Mouse (Mus musculus) limb, embryonic 15.5 days (tissue): ENCODE results near the gene Tmem229a. TPM values are rescaled to one million over a fixed set of nuclear protein-coding genes. Genes with fewer than 3 reads are reported as not detected.

Source experiments
- ATAC-seq: fragments of 200-750 bp; cut with Nextera tagmentation; 2 replicates; pipeline ENCODE4 v1.8.0; 2017; ENCODE audit warnings: low read depth, moderate TSS enrichment; ENCODE audit not compliant: insufficient number of reproducible peaks, low FRiP score, low TSS enrichment
- H3K27ac ChIP-seq: fragments of 300-500 bp; sonication (generic); 2 replicates; pipeline ENCODE4 v1.5.1; 2015; ENCODE audit warnings: moderate library complexity, mild to moderate bottlenecking, inconsistent platforms
- H3K27me3 ChIP-seq: fragments of 300-500 bp; sonication (generic); 2 replicates; pipeline ENCODE4 v1.6.1; 2015; ENCODE audit warnings: inconsistent platforms
- H3K36me3 ChIP-seq: fragments of 300-500 bp; sonication (generic); 2 replicates; pipeline ENCODE4 v1.6.1; 2015; ENCODE audit warnings: inconsistent platforms
- H3K4me1 ChIP-seq: fragments of 300-500 bp; sonication (generic); 2 replicates; pipeline ENCODE4 v1.6.1; 2015; ENCODE audit warnings: inconsistent platforms
- H3K4me2 ChIP-seq: fragments of 300-500 bp; sonication (generic); 2 replicates; pipeline ENCODE4 v1.6.1; 2015; ENCODE audit warnings: mild to moderate bottlenecking, inconsistent platforms
- H3K4me3 ChIP-seq: fragments of 300-500 bp; sonication (generic); 2 replicates; pipeline ENCODE4 v1.5.1; 2015; ENCODE audit warnings: mild to moderate bottlenecking, inconsistent platforms
- H3K9ac ChIP-seq: fragments of 300-500 bp; sonication (generic); 2 replicates; pipeline ENCODE4 v1.6.1; 2015; ENCODE audit warnings: inconsistent platforms
- H3K9me3 ChIP-seq: fragments of 300-500 bp; sonication (generic); 2 replicates; pipeline ENCODE4 v1.6.1; 2016; ENCODE audit warnings: inconsistent platforms
- WGBS: fragments of 180-500 bp; shearing (Covaris S2); methylation state at CpG from one replicate; pipeline ENCODE4 v1.1.7; 2015; 5-methylcytosine and 5-hydroxymethylcytosine counted together
- polyA plus RNA-seq: library from polyadenylated mRNA; unstranded; fragments of >200 nt; fragmentation: Nextera tagmentation; extraction: Ambion mirVana; gene quantifications from 2 replicates; pipeline ENCODE4 v1.2.1, GENCODE M21; 2015

Gene Tmem229a
- polyA plus RNA-seq, 1 experiment from 2014 or later = 0.69 TPM

DNA sequence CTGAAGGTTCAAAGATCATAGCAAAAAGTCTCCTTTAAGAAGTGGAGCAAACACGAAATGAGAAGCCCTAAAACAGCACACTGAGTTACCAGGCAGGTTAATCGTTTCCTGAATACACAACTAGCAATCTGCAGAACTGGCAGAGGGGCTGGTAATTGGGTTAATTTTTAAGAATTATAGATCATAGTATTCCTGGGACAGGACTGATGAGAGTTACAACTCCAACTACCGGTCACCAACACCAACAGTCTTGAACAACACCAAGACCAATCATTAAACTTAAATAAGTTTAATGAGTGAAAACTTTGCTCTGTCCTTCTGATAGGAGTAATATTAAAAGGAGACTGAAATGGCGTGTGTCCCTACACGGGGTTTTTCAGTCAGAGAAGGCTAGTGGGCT, 3.8 kb downstream of the Tmem229a start:
- H3K4me2 ChIP-seq = no peak overlapping the region
- H3K27ac ChIP-seq = no peak overlapping the region
- H3K4me1 ChIP-seq = peaks cover 20% of the 10 kb centered on the region
- WGBS = 73% methylated on average over 5 of the region's 5 CpGs
- no peaks in the 10 kb centered on the region for H3K36me3 ChIP-seq
- no peaks in the 10 kb centered on the region for H3K9me3 ChIP-seq
- no peak overlapping the region for H3K9ac ChIP-seq
- peaks cover 14% of the 10 kb centered on the region for H3K27me3 ChIP-seq
- no peak for ATAC-seq
- no peak overlapping the region for H3K4me3 ChIP-seq

GRCm38 (mm10) chr6:24950669-24951068, 5.4 kb downstream of the Tmem229a start:
- Histone ChIP-seq H3K4me1 (peaks cover 12% of the 10 kb centered on the region), H3K4me2 (no peak overlapping the region), H3K4me3 (no peak overlapping the region), H3K27me3 (peaks cover 13% of the 10 kb centered on the region), H3K36me3 (no peaks in the 10 kb centered on the region), H3K27ac (no peak overlapping the region), H3K9ac (no peak overlapping the region), H3K9me3 (no peaks in the 10 kb centered on the region)
- WGBS = 90% methylated on average over 2 of the region's 2 CpGs
- no peak for ATAC-seq

- no peak for ATAC-seq
- no peaks in the 10 kb centered on the region for H3K4me1 ChIP-seq
These were observed 30.9 kb downstream of the Tmem229a start for GRCm38 (mm10) chr6:24925076-24925785.

GRCm38 (mm10) chr6:24913591-24913990, 42.5 kb downstream of the Tmem229a start:
- H3K36me3 ChIP-seq = no peaks in the 10 kb centered on the region
- H3K27ac ChIP-seq = no peak overlapping the region
- no peak overlapping the region for H3K4me3 ChIP-seq
- no peaks in the 10 kb centered on the region for H3K9me3 ChIP-seq
- no peak for ATAC-seq
- H3K4me1 ChIP-seq = no peaks in the 10 kb centered on the region
- H3K4me2 ChIP-seq = no peak overlapping the region
- H3K9ac ChIP-seq = no peak overlapping the region
- 88% methylated on average over 2 of the region's 2 CpGs for WGBS
- H3K27me3 ChIP-seq = no peaks in the 10 kb centered on the region

More at GRCm38 (mm10) chr6:24925076-24925785, 30.9 kb downstream of the Tmem229a start:
- Histone ChIP-seq H3K36me3 (no peaks in the 10 kb centered on the region), H3K27ac (no peak overlapping the region), H3K4me2 (no peak overlapping the region), H3K4me3 (no peak overlapping the region), H3K27me3 (no peaks in the 10 kb centered on the region), H3K9ac (no peak overlapping the region), H3K9me3 (no peaks in the 10 kb centered on the region)
- whole genome bisulfite sequencing = 84% methylated on average over 11 of the region's 11 CpGs

DNA sequence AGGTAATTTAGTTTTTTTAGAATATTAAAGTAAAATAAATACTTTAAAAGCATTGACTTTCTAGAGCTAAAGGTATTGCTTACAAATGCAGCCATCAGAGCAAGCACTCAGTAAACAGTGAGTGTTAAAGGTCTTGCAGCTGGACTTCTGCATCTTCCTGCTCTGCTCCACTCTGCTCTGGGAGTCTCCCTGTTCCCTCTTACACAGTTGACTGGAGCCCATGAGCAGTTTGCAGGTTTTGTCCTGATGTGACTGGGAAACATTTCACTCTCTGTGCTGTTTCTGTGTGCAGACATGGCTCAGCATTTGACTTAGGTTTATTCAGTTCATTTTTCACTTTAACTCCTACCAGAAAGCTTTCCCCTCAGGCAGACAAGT, 45.4 kb downstream of the Tmem229a start:
- H3K9me3 ChIP-seq = no peaks in the 10 kb centered on the region
- no peaks in the 10 kb centered on the region for H3K36me3 ChIP-seq
- H3K27ac ChIP-seq = no peak overlapping the region
- H3K4me2 ChIP-seq = no peak overlapping the region
- H3K27me3 ChIP-seq = no peaks in the 10 kb centered on the region
- ATAC-seq = no peak
- H3K9ac ChIP-seq = no peak overlapping the region
- H3K4me3 ChIP-seq = no peak overlapping the region
- no peaks in the 10 kb centered on the region for H3K4me1 ChIP-seq

DNA sequence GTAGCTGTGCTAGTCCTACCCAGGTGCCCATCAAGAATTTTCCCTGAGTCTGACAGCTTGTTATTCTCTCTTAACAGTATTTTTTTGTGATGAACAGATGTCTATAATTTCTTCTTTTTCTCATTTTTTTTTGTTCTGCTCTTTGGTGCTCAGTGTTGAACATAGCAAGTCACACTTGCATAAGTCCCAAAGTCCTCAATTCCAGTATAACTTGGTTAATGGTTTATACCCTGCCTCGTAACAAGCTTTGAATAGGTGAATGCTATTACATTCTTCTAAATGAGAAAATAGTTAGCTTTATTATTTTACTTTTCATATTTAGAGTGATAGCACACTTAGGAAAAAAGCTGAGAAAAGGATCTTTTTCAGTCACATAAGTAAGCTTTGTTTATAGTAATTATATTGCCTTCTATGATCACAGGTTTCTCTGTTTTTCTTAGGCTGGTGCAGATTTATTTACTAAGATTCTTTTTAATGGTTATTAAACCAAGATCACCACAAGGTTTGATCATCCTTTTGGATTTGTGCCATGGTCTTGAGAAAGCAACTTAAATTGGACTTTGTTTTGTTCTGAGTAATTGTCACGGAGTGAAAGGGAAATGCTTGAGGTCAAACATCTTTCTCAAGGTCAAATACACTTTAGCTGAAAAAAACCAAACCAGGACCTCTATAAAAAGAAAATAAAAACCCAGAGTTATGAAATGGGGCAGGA, 45.9 kb downstream of the Tmem229a start:
- H3K9me3 ChIP-seq = no peaks in the 10 kb centered on the region
- H3K9ac ChIP-seq = no peak overlapping the region
- H3K4me1 ChIP-seq = no peaks in the 10 kb centered on the region
- no peak overlapping the region for H3K4me2 ChIP-seq
- WGBS = 65% methylated on average over 2 of the region's 2 CpGs
- H3K27me3 ChIP-seq = no peaks in the 10 kb centered on the region
- no peak overlapping the region for H3K27ac ChIP-seq
- H3K36me3 ChIP-seq = no peaks in the 10 kb centered on the region
- no peak for ATAC-seq
- no peak overlapping the region for H3K4me3 ChIP-seq

- H3K4me3 ChIP-seq = no peak overlapping the region
- H3K9ac ChIP-seq = no peak overlapping the region
- no peak overlapping the region for H3K4me2 ChIP-seq
- H3K27ac ChIP-seq = no peak overlapping the region
- H3K4me1 ChIP-seq = no peaks in the 10 kb centered on the region
- H3K27me3 ChIP-seq = no peaks in the 10 kb centered on the region
- H3K9me3 ChIP-seq = no peaks in the 10 kb centered on the region
- WGBS = 80% methylated on average over 2 of the region's 2 CpGs
- no peak for ATAC-seq
- no peaks in the 10 kb centered on the region for H3K36me3 ChIP-seq
These were observed 48.3 kb downstream of the Tmem229a start for GRCm38 (mm10) chr6:24907824-24908223.

DNA sequence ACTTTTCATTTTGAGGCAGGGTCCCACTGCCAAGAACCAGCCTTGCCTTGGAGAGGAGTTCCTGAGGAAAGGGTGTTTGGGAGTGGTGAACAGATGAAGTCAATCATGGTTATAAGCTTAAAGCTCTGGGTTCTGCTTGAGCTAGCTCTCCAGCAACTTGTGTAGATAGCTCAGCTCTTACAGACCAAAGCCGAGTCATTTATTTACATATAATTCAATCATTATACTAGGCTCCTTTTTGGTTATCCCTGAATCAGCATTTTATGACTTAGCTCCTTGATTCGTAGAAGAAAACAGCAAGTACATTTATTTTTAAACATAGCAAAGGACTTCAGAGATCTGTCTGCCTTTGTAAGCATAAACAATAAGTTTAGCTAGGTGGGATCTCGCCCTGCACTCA, 51.0 kb downstream of the Tmem229a start:
- Histone ChIP-seq H3K27ac (no peak overlapping the region), H3K9ac (no peak overlapping the region), H3K36me3 (no peaks in the 10 kb centered on the region), H3K27me3 (no peaks in the 10 kb centered on the region), H3K4me1 (no peaks in the 10 kb centered on the region), H3K9me3 (no peaks in the 10 kb centered on the region), H3K4me3 (no peak overlapping the region), H3K4me2 (no peak overlapping the region)
- ATAC-seq = no peak
- WGBS = 75% methylated on average over 3 of the region's 3 CpGs

Other genes with a start within 250 kb of the Tmem229a start
- not detected in 2 replicates for gene Hyal6, start 223.1 kb downstream of the Tmem229a start, polyA plus RNA-seq
- gene Hyal4, start 208.0 kb downstream of the Tmem229a start, polyA plus RNA-seq = 0.05 and 0.11 TPM in 2 replicates
- not detected in 2 replicates for gene Spam1, start 165.1 kb downstream of the Tmem229a start, polyA plus RNA-seq
- gene Hyal5, start 98.3 kb downstream of the Tmem229a start, polyA plus RNA-seq = not detected in 2 replicates